In the genomic region with DNA sequence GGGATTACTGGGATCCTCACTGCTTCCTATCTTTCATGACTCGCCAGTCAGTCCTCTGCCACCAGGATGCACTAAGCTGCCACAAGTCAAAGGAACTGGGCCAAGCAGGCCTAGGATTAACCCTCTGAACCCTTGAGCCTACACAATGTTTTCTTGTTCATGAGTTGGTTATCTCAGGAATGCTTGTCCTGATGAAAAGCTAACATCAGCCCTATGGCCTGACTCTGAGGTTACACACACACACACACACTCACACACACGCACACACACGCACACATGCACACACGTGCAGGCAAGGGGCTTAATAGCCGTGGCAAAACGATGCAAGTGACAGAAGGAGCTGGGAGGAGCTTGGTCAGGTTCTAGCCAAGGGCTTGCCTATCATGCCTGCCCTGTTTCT, we compare ENCODE assay signal across 21 mouse cellular contexts.
A peak's percentile ranks its signal among the peaks of the same experiment; 100 is the strongest.
DNase-seq lines count a peak whose midpoint lies in the region; ATAC-seq lines count a peak whose summit lies in the region.
"Had no signal": no experiment of that assay in that cellular context is flagged by ENCODE, and none has a peak within 500 bp of the region (broad histone marks: within the 10 kb centered on the region; RNA-seq: fewer than 3 reads in every experiment).

No protein-coding gene starts in this region.

- no peak overlapping the region for H3K4me2 ChIP-seq in hindbrain, embryonic 14.5 days (replicated peaks)
- H3K4me2 ChIP-seq in midbrain, embryonic 13.5 days (replicated peaks) = no peak overlapping the region
- H3K4me2 ChIP-seq: forebrain, embryonic 15.5 days; hindbrain, embryonic 13.5 days; midbrain, embryonic 15.5 days; neural tube, embryonic 15.5 days had no signal

- WGBS in hindbrain, embryonic 10.5 days = 68% methylated on average over 6 of the region's 6 CpGs
- WGBS in hindbrain, embryonic 14.5 days = 67% methylated on average over 6 of the region's 6 CpGs
- 65% methylated on average over 6 of the region's 6 CpGs for WGBS in midbrain, embryonic 10.5 days
- 58% methylated on average over 6 of the region's 6 CpGs for WGBS in midbrain, embryonic 13.5 days

- no peaks in the 10 kb centered on the region for H3K9me3 ChIP-seq in hindbrain, embryonic 10.5 days
- no peaks in the 10 kb centered on the region for H3K9me3 ChIP-seq in hindbrain, embryonic 14.5 days (ENCODE audit: control insufficient read depth, low read length)
- no peaks in the 10 kb centered on the region for H3K9me3 ChIP-seq in midbrain, embryonic 10.5 days (replicated peaks)
- H3K9me3 ChIP-seq in midbrain, embryonic 13.5 days = no peaks in the 10 kb centered on the region
- H3K9me3 ChIP-seq: forebrain, embryonic 15.5 days; hindbrain, embryonic 13.5 days; midbrain, embryonic 15.5 days; neural tube, embryonic 15.5 days had no signal

- H3K27me3 ChIP-seq in hindbrain, embryonic 10.5 days (ENCODE audit: insufficient read depth, poor library complexity, severe bottlenecking) = no peaks in the 10 kb centered on the region
- no peaks in the 10 kb centered on the region for H3K27me3 ChIP-seq in hindbrain, embryonic 14.5 days (ENCODE audit: control insufficient read depth, insufficient read depth, low read length)
- H3K27me3 ChIP-seq in midbrain, embryonic 10.5 days (ENCODE audit: low read depth, poor library complexity, severe bottlenecking) = no peaks in the 10 kb centered on the region
- H3K27me3 ChIP-seq in midbrain, embryonic 13.5 days = no peaks in the 10 kb centered on the region
- H3K27me3 ChIP-seq: forebrain, embryonic 15.5 days; hindbrain, embryonic 13.5 days; midbrain, embryonic 15.5 days; neural tube, embryonic 15.5 days had no signal

- DNase-seq in cerebellum, postnatal 10 days = peak; percentile 46 to 47
- no peak for DNase-seq in cerebellum, adult 8-10 months
- DNase-seq in hindbrain, embryonic 10.5 days (ENCODE audit: low spot score) = no peak
- DNase-seq in hindbrain, embryonic 14.5 days (ENCODE audit: low spot score) = no peak
- no peak for DNase-seq in midbrain, embryonic 10.5 days (ENCODE audit: low spot score)
- peak; percentile 58 for DNase-seq in yolk sac, embryonic 10.5 days (ENCODE audit: low spot score)
- DNase-seq in thymus, postnatal 10 days (ENCODE audit: low spot score in 2 of 2) = no peak
- DNase-seq: cerebellum, adult 2 months; gastrocnemius, postnatal 25 days; heart, postnatal 10 days; kidney, adult 2 months; lung, adult 18-20 months; lung, postnatal 14 days; right cerebral cortex, postnatal 25 days; thymus, adult 18-20 months had no signal

- ATAC-seq in hindbrain, embryonic 14.5 days (ENCODE audit: low FRiP score) = no peak
- ATAC-seq in midbrain, embryonic 13.5 days = no peak
- ATAC-seq: CD4-positive, CD25-positive, alpha-beta regulatory T cell, adult 4 months; forebrain, embryonic 15.5 days; midbrain, embryonic 15.5 days had no signal

- no peaks in the 10 kb centered on the region for H3K36me3 ChIP-seq in hindbrain, embryonic 10.5 days
- H3K36me3 ChIP-seq in hindbrain, embryonic 14.5 days (replicated peaks; ENCODE audit: control insufficient read depth, insufficient read depth) = no peaks in the 10 kb centered on the region
- no peaks in the 10 kb centered on the region for H3K36me3 ChIP-seq in midbrain, embryonic 10.5 days
- H3K36me3 ChIP-seq in midbrain, embryonic 13.5 days = no peaks in the 10 kb centered on the region
- H3K36me3 ChIP-seq: forebrain, embryonic 15.5 days; hindbrain, embryonic 13.5 days; midbrain, embryonic 15.5 days; neural tube, embryonic 15.5 days had no signal

- peak overlapping the region; percentile 5; the same call in 1 of the 2 replicates for H3K27ac ChIP-seq in hindbrain, embryonic 10.5 days
- H3K27ac ChIP-seq in hindbrain, embryonic 14.5 days = no peak overlapping the region
- 0 out of 2 replicates have a peak overlapping the region, but pooled peaks have one; percentile 20 for H3K27ac ChIP-seq in midbrain, embryonic 10.5 days (replicated peaks)
- no peak overlapping the region for H3K27ac ChIP-seq in midbrain, embryonic 13.5 days
- H3K27ac ChIP-seq: forebrain, embryonic 15.5 days; hindbrain, embryonic 13.5 days; midbrain, embryonic 15.5 days; neural tube, embryonic 15.5 days had no signal

- H3K9ac ChIP-seq in hindbrain, embryonic 14.5 days = no peak overlapping the region
- no peak overlapping the region for H3K9ac ChIP-seq in midbrain, embryonic 13.5 days (replicated peaks)
- H3K9ac ChIP-seq: forebrain, embryonic 15.5 days; hindbrain, embryonic 13.5 days; midbrain, embryonic 15.5 days; neural tube, embryonic 15.5 days had no signal

- H3K4me1 ChIP-seq in hindbrain, embryonic 10.5 days (replicated peaks) = peaks cover 12% of the 10 kb centered on the region
- H3K4me1 ChIP-seq in hindbrain, embryonic 14.5 days (replicated peaks; ENCODE audit: control insufficient read depth, insufficient read depth, low read length) = no peaks in the 10 kb centered on the region
- H3K4me1 ChIP-seq in midbrain, embryonic 10.5 days = peaks cover 21% of the 10 kb centered on the region
- H3K4me1 ChIP-seq in midbrain, embryonic 13.5 days (replicated peaks) = 0 out of 2 replicates have a peak, but pooled peaks cover 3% of the 10 kb centered on the region
- H3K4me1 ChIP-seq: forebrain, embryonic 15.5 days; midbrain, embryonic 15.5 days; neural tube, embryonic 15.5 days had no signal

- no peak overlapping the region for H3K4me3 ChIP-seq in hindbrain, embryonic 10.5 days
- no peak overlapping the region for H3K4me3 ChIP-seq in hindbrain, embryonic 14.5 days (replicated peaks; ENCODE audit: low read length)
- H3K4me3 ChIP-seq in midbrain, embryonic 10.5 days = no peak overlapping the region
- no peak overlapping the region for H3K4me3 ChIP-seq in midbrain, embryonic 13.5 days (replicated peaks)
- H3K4me3 ChIP-seq: forebrain, embryonic 15.5 days; hindbrain, embryonic 13.5 days; midbrain, embryonic 15.5 days; neural tube, embryonic 15.5 days had no signal

Comparison
In these comparisons a context has a peak if more than half of its experiments do, and no peak if none do; other contexts are left out.
1. DNase-seq: peak in cerebellum, postnatal 10 days (2 of 2) and yolk sac, embryonic 10.5 days (single experiment); none in cerebellum, adult 8-10 months (single experiment), hindbrain, embryonic 10.5 days (single experiment), hindbrain, embryonic 14.5 days (single experiment), midbrain, embryonic 10.5 days (single experiment) and thymus, postnatal 10 days (0 of 2).
2. H3K27ac ChIP-seq: peak in hindbrain, embryonic 10.5 days (single experiment) and midbrain, embryonic 10.5 days (single experiment); none in hindbrain, embryonic 14.5 days (single experiment) and midbrain, embryonic 13.5 days (single experiment).